Mouse (Mus musculus): ENCODE measurements at regions not wholly inside any gene's neighbourhood (a gene's known extent, or its start where the extent isn't known, plus 50 kb on each side); places are given as distances from the start of the nearest gene placed in this dataset.

DNA sequence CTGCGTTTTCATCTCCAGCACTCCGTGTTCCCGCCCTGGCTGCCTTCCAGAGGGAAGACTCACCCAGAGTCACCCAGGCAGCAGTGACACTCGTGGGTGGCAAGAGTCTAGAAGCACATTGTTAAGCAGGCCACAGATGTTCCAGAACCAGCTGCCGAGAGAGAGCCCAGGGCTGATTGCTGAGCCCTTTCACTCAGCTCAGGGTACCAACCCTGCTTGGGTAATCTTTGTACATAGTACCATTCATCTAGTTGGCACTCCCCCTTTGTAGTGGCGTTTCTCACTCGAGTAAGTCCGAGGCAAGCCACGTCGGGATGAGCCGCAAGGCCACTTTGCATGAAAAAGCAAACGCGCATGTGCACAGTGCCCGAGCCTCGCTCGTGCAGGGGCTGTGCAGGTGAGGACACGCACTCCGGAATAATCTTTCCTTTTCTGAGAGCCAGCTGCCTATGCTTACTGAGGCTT lies 156.9 kb downstream of the Zfp281 start:
- no peak for DNase-seq

DNA sequence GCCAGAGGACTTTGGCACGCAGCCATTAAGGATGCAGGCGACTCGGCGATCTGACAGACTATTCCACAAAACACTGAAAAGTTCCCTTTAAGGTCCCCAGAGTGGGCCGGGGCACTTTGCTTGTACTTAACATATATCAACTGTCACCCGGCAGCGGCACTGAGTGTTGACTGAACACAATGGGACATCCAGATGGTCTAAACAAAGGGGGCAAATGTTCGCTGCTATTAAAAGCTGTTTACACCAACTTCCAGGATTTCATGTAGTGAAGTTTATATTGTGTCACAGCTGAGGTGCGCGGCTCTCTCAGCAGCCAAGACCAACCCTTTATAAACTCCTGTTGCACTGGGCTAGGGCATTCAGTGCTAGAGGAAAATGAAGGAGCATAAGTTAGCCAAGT lies 157.6 kb downstream of the Zfp281 start:
- DNase-seq: peak in 1 of 2 experiments; percentile 13

DNA sequence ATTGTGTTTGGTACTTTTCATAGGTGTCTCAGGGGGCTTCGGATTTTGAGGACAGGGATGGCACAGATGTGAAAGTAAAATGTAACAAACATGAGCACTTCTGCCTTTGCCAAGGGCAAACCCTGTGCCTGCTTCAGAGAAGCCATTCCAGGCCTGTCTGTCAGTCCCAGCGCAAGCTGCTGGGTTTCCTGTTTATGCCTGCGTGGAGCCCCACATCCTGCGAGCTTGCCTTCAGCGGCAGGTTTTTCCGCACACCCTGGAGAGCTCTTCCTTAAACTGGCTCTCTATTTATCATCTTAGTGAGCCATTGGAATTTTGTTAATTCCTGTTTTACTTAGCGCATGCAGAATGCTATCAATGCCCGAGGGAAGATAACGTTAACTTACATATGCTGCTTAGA lies 159.5 kb downstream of the Zfp281 start:
- DNase-seq: peak in 1 of 2 experiments; percentile 7

- no peak for DNase-seq
Observed at GRCm38 (mm10) chr1:136788979-136789513, 164.3 kb downstream of the Zfp281 start.

DNA sequence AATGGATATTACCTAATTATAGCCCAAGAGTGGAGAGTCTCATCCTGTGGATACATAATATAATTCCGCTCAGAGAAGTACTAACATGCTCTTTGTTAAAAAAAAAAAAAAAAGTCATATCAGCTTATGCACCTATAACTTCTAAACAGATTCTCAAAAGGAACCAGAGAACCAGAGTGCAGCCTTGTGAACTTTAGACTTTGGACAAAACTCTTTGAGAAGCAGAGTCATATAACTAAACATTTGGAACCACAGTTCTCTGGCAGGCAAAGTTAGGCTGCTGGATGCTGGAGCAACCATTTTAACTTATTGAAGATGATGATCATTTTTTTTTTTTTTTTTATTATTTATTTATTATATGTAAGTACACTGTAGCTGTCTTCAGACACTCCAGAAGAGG lies 166.9 kb downstream of the Zfp281 start:
- DNase-seq: no peak

Small RNA genes in the stretch of these regions (microRNA-seq; reads per million reads assigned to microRNA genes)
- gene Gm22132: 0 reads per million in 2 experiments

All from heart, adult 18-20 months (tissue).